Mouse (Mus musculus) liver, embryonic 11.5 days (tissue): ENCODE measurements around the gene Ttc13. TPM values are rescaled to one million over a fixed set of nuclear protein-coding genes. Genes with fewer than 3 reads are reported as not detected.

Source experiments
- ATAC-seq: fragments of 200-750 bp; cut with Nextera tagmentation; replicated peaks from 2 replicates; pipeline ENCODE4 v1.8.0; 2017; ENCODE audit warnings: moderate number of reproducible peaks, mild to moderate bottlenecking, moderate TSS enrichment, moderate library complexity; ENCODE audit not compliant: low FRiP score
- DNase-seq: peaks from one replicate; pipeline ENCODE4 v3.0.0-alpha.2; 2017; ENCODE audit warnings: low spot score
- H3K27ac ChIP-seq: fragments of 300-500 bp; sonication (generic); 2 replicates; pipeline ENCODE4 v1.5.1; 2014; ENCODE audit warnings: mild to moderate bottlenecking, low read depth, low read length, control low read depth
- H3K27me3 ChIP-seq: fragments of 300-500 bp; sonication (generic); replicated peaks from 2 replicates; pipeline ENCODE4 v1.6.1; 2014; ENCODE audit warnings: low read length, mixed read lengths; ENCODE audit not compliant: control insufficient read depth, insufficient read depth
- H3K36me3 ChIP-seq: fragments of 300-500 bp; sonication (generic); 2 replicates; pipeline ENCODE4 v1.6.1; 2014; ENCODE audit warnings: mild to moderate bottlenecking, low read length, moderate library complexity, mixed read lengths; ENCODE audit not compliant: control insufficient read depth, insufficient read depth
- H3K4me1 ChIP-seq: fragments of 300-500 bp; sonication (generic); replicated peaks from 2 replicates; pipeline ENCODE4 v1.6.1; 2014; ENCODE audit warnings: low read length, mixed read lengths; ENCODE audit not compliant: control insufficient read depth, insufficient read depth
- H3K4me2 ChIP-seq: fragments of 300-500 bp; sonication (generic); 2 replicates; pipeline ENCODE4 v1.6.1; 2014; ENCODE audit warnings: mild to moderate bottlenecking, control low read depth, moderate library complexity
- H3K4me3 ChIP-seq: fragments of 300-500 bp; sonication (generic); 2 replicates; pipeline ENCODE4 v1.5.1; 2014; ENCODE audit warnings: low read depth, low read length, control low read depth
- H3K9ac ChIP-seq: fragments of 300-500 bp; sonication (generic); 2 replicates; pipeline ENCODE4 v1.6.1; 2014; ENCODE audit warnings: low read depth, low read length, control low read depth
- H3K9me3 ChIP-seq: fragments of 300-500 bp; sonication (generic); 2 replicates; pipeline ENCODE4 v1.6.1; 2016; ENCODE audit warnings: low read length, inconsistent platforms, mixed read lengths; ENCODE audit not compliant: control insufficient read depth
- WGBS: fragments of 180-500 bp; shearing (Covaris S2); extraction: QIAGEN DNeasy Blood & Tissue Kit; methylation state at CpG from one replicate; pipeline ENCODE4 v1.1.7; 2014; 5-methylcytosine and 5-hydroxymethylcytosine counted together
- polyA plus RNA-seq: library from polyadenylated mRNA; unstranded; fragments of >200 nt; fragmentation: Nextera tagmentation; extraction: Ambion mirVana; gene quantifications from 2 replicates; pipeline ENCODE4 v1.2.1, GENCODE M21; 2014

Gene Ttc13
- polyA plus RNA-seq, 1 experiment from 2014 or later = 51.9 TPM

- no peaks in the 10 kb centered on the region for H3K27me3 ChIP-seq
- no peaks in the 10 kb centered on the region for H3K9me3 ChIP-seq
- ATAC-seq (no peak), DNase-seq (no peak)
- H3K9ac ChIP-seq = peak overlapping the region; percentile 0; the same call in 1 of the 2 replicates
- H3K36me3 ChIP-seq = no peaks in the 10 kb centered on the region
- H3K27ac ChIP-seq = no peak overlapping the region
- H3K4me1 ChIP-seq = peaks cover 41% of the 10 kb centered on the region
- peak overlapping the region; percentile 74 for H3K4me2 ChIP-seq
- H3K4me3 ChIP-seq = peak overlapping the region; percentile 81
- WGBS = 49% methylated on average over 9 of the region's 9 CpGs
Measured at GRCm38 (mm10) chr8:124661781-124662180, 60.0 kb downstream of the Ttc13 start.

DNA sequence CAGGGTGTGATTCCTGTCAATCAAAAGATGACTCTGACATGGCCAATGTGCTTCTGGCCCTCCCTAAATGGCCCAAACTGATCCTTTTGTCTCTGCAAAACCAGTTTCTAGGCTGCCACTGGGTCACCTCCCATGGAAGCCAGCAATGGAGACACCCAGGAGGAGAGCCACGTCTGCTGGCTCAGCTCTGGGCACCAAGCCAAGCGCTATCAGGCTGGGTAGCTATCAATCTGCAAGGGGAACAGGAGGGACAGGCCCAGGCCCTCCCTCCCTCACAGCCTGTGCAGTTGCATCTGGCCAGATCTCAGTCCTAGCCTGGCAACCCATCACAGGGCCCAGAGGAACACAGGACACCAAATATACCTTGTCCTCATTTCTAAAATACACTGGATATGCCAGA is 63.4 kb downstream of the Ttc13 start:
- no peak for DNase-seq
- no peaks in the 10 kb centered on the region for H3K27me3 ChIP-seq
- WGBS = 38% methylated on average over 2 of the region's 2 CpGs
- H3K4me2 ChIP-seq = peak overlapping the region; percentile 53
- no peaks in the 10 kb centered on the region for H3K9me3 ChIP-seq
- H3K27ac ChIP-seq = peak overlapping the region; percentile 60
- H3K4me1 ChIP-seq = peaks cover 53% of the 10 kb centered on the region
- H3K36me3 ChIP-seq = no peaks in the 10 kb centered on the region; the same call in 1 of the 2 replicates
- peak; percentile 74 for ATAC-seq
- peak overlapping the region; percentile 23; the same call in 1 of the 2 replicates for H3K9ac ChIP-seq
- H3K4me3 ChIP-seq = no peak overlapping the region

DNA sequence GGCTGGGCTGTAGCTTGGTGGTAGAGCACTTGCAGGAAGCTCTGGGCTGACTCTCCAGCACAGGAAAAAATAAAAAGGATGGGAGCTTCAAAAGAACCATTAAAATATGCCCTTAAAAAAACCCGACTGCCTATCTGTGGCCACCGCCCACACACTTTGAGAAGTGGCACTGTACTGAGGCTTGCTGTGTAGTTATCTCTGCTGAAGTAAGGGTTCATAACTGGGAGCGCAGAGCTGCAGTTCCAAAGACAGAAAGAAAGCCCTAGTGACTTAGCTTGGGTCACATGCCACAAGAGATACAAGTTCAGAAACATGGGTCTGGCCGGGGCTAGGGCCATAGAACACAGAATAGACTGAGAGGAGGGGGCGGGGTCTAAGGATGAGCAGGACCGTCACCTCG is 63.8 kb downstream of the Ttc13 start:
- H3K9me3 ChIP-seq = no peaks in the 10 kb centered on the region
- H3K4me1 ChIP-seq = peaks cover 54% of the 10 kb centered on the region
- peak overlapping the region; percentile 53 for H3K4me2 ChIP-seq
- no peaks in the 10 kb centered on the region for H3K27me3 ChIP-seq
- 68% methylated on average over 7 of the region's 7 CpGs for WGBS
- H3K27ac ChIP-seq = peak overlapping the region; percentile 60
- ATAC-seq (peak; percentile 87), DNase-seq (no peak)
- no peak overlapping the region for H3K4me3 ChIP-seq
- peak overlapping the region; percentile 23; the same call in 1 of the 2 replicates for H3K9ac ChIP-seq
- H3K36me3 ChIP-seq = no peaks in the 10 kb centered on the region; the same call in 1 of the 2 replicates

DNA sequence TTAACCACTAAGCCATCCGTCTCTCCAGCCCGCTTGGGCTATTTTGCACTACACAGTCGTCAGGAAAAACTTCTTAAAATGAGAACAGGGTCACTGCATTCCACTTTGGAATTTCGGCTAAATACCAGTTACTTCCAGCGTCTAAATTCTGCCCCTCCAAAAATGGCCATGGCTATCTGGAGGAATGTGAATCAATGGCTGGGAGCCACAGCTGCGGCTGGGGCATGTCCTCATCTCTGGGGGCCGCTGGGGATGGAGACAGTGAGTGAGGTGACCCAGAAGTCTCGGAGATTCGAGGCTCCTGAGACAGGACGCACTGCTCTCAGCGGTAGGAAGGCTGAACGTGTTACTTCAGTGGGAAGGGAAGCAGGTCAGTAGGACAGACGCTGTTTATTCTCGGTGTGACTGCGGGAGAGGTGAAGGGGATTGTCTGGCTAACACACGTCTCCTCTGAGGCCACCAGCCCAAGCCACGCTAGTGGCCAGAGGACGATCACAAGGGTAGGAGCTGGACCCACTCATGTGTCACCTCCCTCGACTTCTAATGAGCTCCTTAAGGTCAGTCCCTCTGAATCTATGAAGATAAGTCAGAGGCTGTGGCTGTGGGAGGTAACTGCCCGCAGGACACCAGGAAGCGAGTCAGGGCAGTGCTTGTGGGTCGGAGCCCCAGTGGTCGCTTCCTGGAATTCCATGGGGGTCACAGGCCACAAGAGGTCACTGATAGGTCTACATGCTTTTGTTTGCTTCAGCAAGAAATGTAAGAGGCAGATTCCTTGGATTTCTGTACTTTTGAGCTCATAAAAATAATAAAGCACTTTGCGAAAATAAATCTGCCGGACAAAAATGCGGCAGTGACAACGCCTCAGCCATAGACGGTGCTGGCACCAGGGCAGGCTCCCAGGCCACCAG is 68.0 kb downstream of the Ttc13 start:
- no peaks in the 10 kb centered on the region for H3K27me3 ChIP-seq
- ATAC-seq (no peak), DNase-seq (no peak)
- H3K4me1 ChIP-seq = peaks cover 37% of the 10 kb centered on the region
- H3K4me2 ChIP-seq = no peak overlapping the region
- H3K9ac ChIP-seq = no peak overlapping the region
- H3K4me3 ChIP-seq = no peak overlapping the region
- H3K9me3 ChIP-seq = no peaks in the 10 kb centered on the region
- peaks cover 9% of the 10 kb centered on the region; the same call in 1 of the 2 replicates for H3K36me3 ChIP-seq
- no peak overlapping the region for H3K27ac ChIP-seq
- WGBS = 63% methylated on average over 28 of the region's 28 CpGs

DNA sequence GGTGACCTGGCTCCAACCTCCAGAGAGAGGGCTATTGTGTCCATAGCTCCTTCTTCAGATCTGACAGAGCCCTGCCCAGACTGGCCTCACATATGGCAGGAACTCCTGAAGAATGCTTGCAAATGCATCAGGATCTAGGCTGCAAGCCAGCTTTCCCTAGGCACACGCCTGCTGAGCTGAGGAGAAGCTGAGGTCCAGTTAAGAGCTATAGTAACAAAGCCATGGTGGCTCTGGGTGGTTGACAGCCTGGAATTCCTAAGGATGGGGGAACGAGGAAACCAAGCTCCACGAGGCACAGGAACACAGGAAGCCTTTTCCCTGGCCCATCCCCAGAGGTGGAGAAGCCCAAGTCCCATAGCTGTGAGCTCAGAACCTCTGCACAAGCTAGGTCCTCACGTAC is 69.2 kb downstream of the Ttc13 start:
- H3K36me3 ChIP-seq = peaks cover 9% of the 10 kb centered on the region; the same call in 1 of the 2 replicates
- no peak for ATAC-seq
- H3K9ac ChIP-seq = no peak overlapping the region
- H3K4me3 ChIP-seq = no peak overlapping the region
- H3K27ac ChIP-seq = peak overlapping the region; percentile 38; the same call in 1 of the 2 replicates
- no peaks in the 10 kb centered on the region for H3K9me3 ChIP-seq
- H3K27me3 ChIP-seq = no peaks in the 10 kb centered on the region
- H3K4me2 ChIP-seq = no peak overlapping the region
- peaks cover 28% of the 10 kb centered on the region for H3K4me1 ChIP-seq
- no peak for DNase-seq
- WGBS = 44% methylated on average over 4 of the region's 4 CpGs

GRCm38 (mm10) chr8:124651776-124652175 is 70.0 kb downstream of the Ttc13 start:
- Histone ChIP-seq H3K27ac (peak overlapping the region; percentile 44; the same call in 1 of the 2 replicates), H3K4me1 (peaks cover 25% of the 10 kb centered on the region), H3K4me3 (no peak overlapping the region), H3K4me2 (no peak overlapping the region), H3K9ac (no peak overlapping the region), H3K36me3 (peaks cover 9% of the 10 kb centered on the region; the same call in 1 of the 2 replicates), H3K27me3 (no peaks in the 10 kb centered on the region), H3K9me3 (no peaks in the 10 kb centered on the region)
- DNase-seq = peak; percentile 36
- peak; percentile 45; the same call in 1 of the 2 replicates for ATAC-seq
- WGBS = 85% methylated on average over 20 of the region's 20 CpGs

GRCm38 (mm10) chr8:124648311-124648710 is 73.5 kb downstream of the Ttc13 start:
- no peak overlapping the region for H3K27ac ChIP-seq
- no peaks in the 10 kb centered on the region for H3K27me3 ChIP-seq
- no peak overlapping the region for H3K9ac ChIP-seq
- H3K4me3 ChIP-seq = no peak overlapping the region
- no peak for ATAC-seq
- H3K4me2 ChIP-seq = no peak overlapping the region
- H3K9me3 ChIP-seq = no peaks in the 10 kb centered on the region
- peaks cover 9% of the 10 kb centered on the region; the same call in 1 of the 2 replicates for H3K36me3 ChIP-seq
- H3K4me1 ChIP-seq = peaks cover 10% of the 10 kb centered on the region
- no peak for DNase-seq

DNA sequence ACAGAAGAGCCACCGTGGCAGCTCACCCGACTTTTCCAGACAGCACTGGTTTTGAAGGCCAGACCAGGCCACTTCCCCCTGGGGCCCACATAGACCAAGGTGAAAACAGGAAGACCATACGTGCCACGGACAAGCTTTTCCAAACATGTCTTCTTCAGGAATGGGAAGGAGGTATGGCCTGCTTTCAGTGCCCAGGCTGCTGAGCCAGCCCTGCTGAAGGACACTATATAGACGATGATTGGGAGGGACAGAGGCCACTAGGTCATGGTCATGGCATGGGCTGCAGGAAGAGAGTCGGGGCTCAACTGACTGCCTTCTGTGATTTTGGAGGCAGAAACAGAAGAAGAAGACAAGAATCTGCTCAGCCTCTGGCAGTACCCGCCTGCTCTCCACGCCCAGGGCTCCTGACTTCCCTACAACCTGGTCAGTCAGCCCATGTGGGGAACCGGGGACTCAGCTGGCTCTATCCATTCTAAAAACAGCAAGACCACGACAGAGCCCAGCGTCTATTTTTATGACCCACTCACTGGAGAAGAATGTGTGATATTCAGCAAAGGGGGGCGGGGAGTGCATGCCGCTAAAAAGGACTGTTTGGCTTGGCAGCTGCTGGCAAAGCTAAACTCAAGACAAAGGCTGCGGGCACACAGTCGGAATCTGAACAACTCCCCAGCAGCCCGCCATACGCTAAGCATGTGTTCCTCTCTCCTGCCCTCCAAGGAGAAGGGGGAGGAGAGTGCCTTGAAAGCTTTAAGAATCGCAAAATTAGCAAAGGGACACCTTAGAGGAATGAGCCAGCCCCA is 78.0 kb downstream of the Ttc13 start:
- Histone ChIP-seq H3K4me1 (peaks cover 3% of the 10 kb centered on the region; the same call in 1 of the 2 replicates), H3K36me3 (peaks cover 6% of the 10 kb centered on the region), H3K4me3 (no peak overlapping the region), H3K27me3 (no peaks in the 10 kb centered on the region), H3K9ac (no peak overlapping the region), H3K9me3 (no peaks in the 10 kb centered on the region), H3K27ac (no peak overlapping the region), H3K4me2 (no peak overlapping the region)
- ATAC-seq (no peak), DNase-seq (no peak)
- WGBS = 65% methylated on average over 18 of the region's 18 CpGs
